In the genomic region with DNA sequence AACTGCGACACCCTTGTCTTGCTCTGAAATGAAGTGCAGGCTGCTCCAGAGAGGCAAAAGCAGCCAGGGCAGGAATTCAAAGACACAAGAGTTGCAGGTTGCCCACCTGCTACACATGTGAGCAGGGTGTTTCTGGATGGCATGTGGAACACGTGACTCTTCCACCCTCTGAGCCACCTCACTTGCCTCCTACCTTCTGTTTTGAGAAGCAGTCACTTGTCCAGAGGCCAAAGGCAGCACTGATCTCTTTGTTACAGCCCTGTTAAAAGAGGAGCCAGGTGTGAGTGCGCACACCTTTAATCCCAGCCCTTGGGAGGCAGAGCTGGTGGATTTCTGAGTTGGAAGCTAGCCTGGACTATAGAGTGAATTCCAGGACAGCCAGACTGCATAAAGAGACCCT, we compare ENCODE assay signal across 17 mouse cellular contexts.
"Had no signal": no experiment of that assay in that cellular context is flagged by ENCODE, and none has a peak within 500 bp of the region (broad histone marks: within the 10 kb centered on the region; RNA-seq: fewer than 3 reads in every experiment).

No protein-coding gene starts in this region.

- DNase-seq: lung, adult 2 months; lung, postnatal 14 days; lung, postnatal 36 days; right cerebral cortex, postnatal 14 days; thymus, adult 2 months; thymus, postnatal 25 days; thymus, postnatal 4 days had no signal

- H3K9ac ChIP-seq: lung, embryonic 15.5 days; midbrain, embryonic 13.5 days; midbrain, embryonic 15.5 days; neural tube, embryonic 12.5 days; stomach, embryonic 15.5 days had no signal

- H3K27ac ChIP-seq: lung, embryonic 15.5 days; macrophage; midbrain, embryonic 13.5 days; midbrain, embryonic 15.5 days; neural tube, embryonic 12.5 days; stomach, embryonic 15.5 days; stomach, postnatal 0 days had no signal

- ATAC-seq: lung, postnatal 0 days had no signal

- H3K27me3 ChIP-seq: stomach, embryonic 15.5 days had no signal

- H3K4me1 ChIP-seq: lung, embryonic 15.5 days; megakaryocyte, embryonic 14.5 days; stomach, embryonic 15.5 days had no signal

- H3K36me3 ChIP-seq: lung, embryonic 15.5 days; midbrain, embryonic 13.5 days; midbrain, embryonic 15.5 days; neural tube, embryonic 12.5 days; stomach, embryonic 15.5 days had no signal

- H3K4me3 ChIP-seq: lung, embryonic 15.5 days; megakaryocyte, embryonic 14.5 days; midbrain, embryonic 13.5 days; midbrain, embryonic 15.5 days; neural tube, embryonic 12.5 days; stomach, embryonic 15.5 days had no signal

- H3K9me3 ChIP-seq: lung, embryonic 15.5 days; midbrain, embryonic 13.5 days; midbrain, embryonic 15.5 days; neural tube, embryonic 12.5 days; stomach, embryonic 15.5 days had no signal

- H3K4me2 ChIP-seq: lung, embryonic 15.5 days; midbrain, embryonic 11.5 days; midbrain, embryonic 13.5 days; midbrain, embryonic 15.5 days; stomach, embryonic 15.5 days had no signal
